In genomic region chr3:147948041-147948592, GRCm38 (mm10) we compare ENCODE assay signal across 19 mouse cellular contexts.
DNase-seq lines count a peak whose midpoint lies in the region; ATAC-seq and TF ChIP-seq lines count a peak whose summit lies in the region.
"Had no signal": no experiment of that assay in that cellular context is flagged by ENCODE, and none has a peak within 500 bp of the region (broad histone marks: within the 10 kb centered on the region; RNA-seq: fewer than 3 reads in every experiment).

No protein-coding gene starts in this region.

- no peaks in the 10 kb centered on the region for H3K36me3 ChIP-seq in forebrain, embryonic 16.5 days (ENCODE audit: control insufficient read depth, insufficient read depth)
- H3K36me3 ChIP-seq in forebrain, embryonic 12.5 days (replicated peaks), result no peaks in the 10 kb centered on the region
- no peaks in the 10 kb centered on the region for H3K36me3 ChIP-seq in kidney, postnatal 0 days (ENCODE audit: insufficient read depth, low read length)
- H3K36me3 ChIP-seq in heart, embryonic 15.5 days, result no peaks in the 10 kb centered on the region
- H3K36me3 ChIP-seq in limb, embryonic 14.5 days (ENCODE audit: control insufficient read depth, insufficient read depth, low read length), result no peaks in the 10 kb centered on the region
- no peaks in the 10 kb centered on the region for H3K36me3 ChIP-seq in hindbrain, embryonic 10.5 days
- H3K36me3 ChIP-seq: G1E; hindbrain, embryonic 12.5 days; lung, embryonic 15.5 days; midbrain, embryonic 12.5 days had no signal

- no peak for TF ChIP-seq POLR2A in limb, embryonic 14.5 days (IDR thresholded peaks at IDR 0.05; ENCODE audit: borderline replicate concordance, extremely low read depth, insufficient read depth, insufficient read length)

- 39% methylated on average over 13 of the region's 13 CpGs for WGBS in forebrain, embryonic 16.5 days
- WGBS in forebrain, embryonic 12.5 days, result 69% methylated on average over 13 of the region's 13 CpGs
- 26% methylated on average over 13 of the region's 13 CpGs for WGBS in kidney, postnatal 0 days
- WGBS in heart, embryonic 15.5 days, result 41% methylated on average over 13 of the region's 13 CpGs
- WGBS in limb, embryonic 14.5 days, result 16% methylated on average over 13 of the region's 13 CpGs
- 88% methylated on average over 13 of the region's 13 CpGs for WGBS in hindbrain, embryonic 10.5 days

- no peak for TF ChIP-seq CTCF in kidney, postnatal 0 days (IDR thresholded peaks at IDR 0.05; ENCODE audit: low read depth)

- H3K9me3 ChIP-seq in forebrain, embryonic 16.5 days (ENCODE audit: control insufficient read depth, low read length), result no peaks in the 10 kb centered on the region
- H3K9me3 ChIP-seq in forebrain, embryonic 12.5 days, result 0 out of 2 replicates have a peak, but pooled peaks cover 3% of the 10 kb centered on the region
- no peaks in the 10 kb centered on the region for H3K9me3 ChIP-seq in kidney, postnatal 0 days (replicated peaks; ENCODE audit: low read length)
- H3K9me3 ChIP-seq in heart, embryonic 15.5 days (replicated peaks), result no peaks in the 10 kb centered on the region
- H3K9me3 ChIP-seq in limb, embryonic 14.5 days (ENCODE audit: control insufficient read depth, low read length), result no peaks in the 10 kb centered on the region
- H3K9me3 ChIP-seq in hindbrain, embryonic 10.5 days, result no peaks in the 10 kb centered on the region
- H3K9me3 ChIP-seq: hindbrain, embryonic 12.5 days; lung, embryonic 15.5 days; midbrain, embryonic 12.5 days had no signal

- 0 out of 2 replicates have a peak, but pooled peaks have one; percentile 18 for ATAC-seq in forebrain, embryonic 16.5 days
- ATAC-seq in forebrain, embryonic 12.5 days (ENCODE audit: low FRiP score), result no peak
- no peak for ATAC-seq in kidney, postnatal 0 days (replicated peaks; ENCODE audit: low FRiP score, low read depth)
- ATAC-seq in heart, embryonic 15.5 days (replicated peaks; ENCODE audit: insufficient number of reproducible peaks, insufficient read depth, low FRiP score, low read depth), result no peak
- ATAC-seq in limb, embryonic 14.5 days (ENCODE audit: low FRiP score, low read depth), result peak; percentile 41
- ATAC-seq: intestine, embryonic 16.5 days had no signal

- H3K4me3 ChIP-seq in forebrain, embryonic 16.5 days (replicated peaks; ENCODE audit: low read length), result no peak overlapping the region
- no peak overlapping the region for H3K4me3 ChIP-seq in forebrain, embryonic 12.5 days (replicated peaks)
- H3K4me3 ChIP-seq in kidney, postnatal 0 days (replicated peaks; ENCODE audit: low read depth, low read length), result no peak overlapping the region
- H3K4me3 ChIP-seq in heart, embryonic 15.5 days, result no peak overlapping the region
- H3K4me3 ChIP-seq in limb, embryonic 14.5 days (replicated peaks; ENCODE audit: low read length), result no peak overlapping the region
- no peak overlapping the region for H3K4me3 ChIP-seq in hindbrain, embryonic 10.5 days
- H3K4me3 ChIP-seq: hindbrain, embryonic 12.5 days; lung, embryonic 15.5 days; midbrain, embryonic 12.5 days; myocyte had no signal

- peak; percentile 58 for DNase-seq in kidney, postnatal 0 days (ENCODE audit: low spot score)
- no peak for DNase-seq in kidney, adult 8-10 months
- DNase-seq in limb, embryonic 14.5 days (ENCODE audit: low spot score), result peak; percentile 43
- DNase-seq in adrenal gland, adult 2 months, result no peak
- no peak for DNase-seq in hindbrain, embryonic 10.5 days (ENCODE audit: low spot score)
- DNase-seq: adrenal gland, postnatal 14 days; cerebellum, postnatal 36 days; kidney, postnatal 36 days; left cerebral cortex, postnatal 4 days; right cerebral cortex, postnatal 14 days had no signal

- no peak overlapping the region for H3K4me2 ChIP-seq in forebrain, embryonic 16.5 days (ENCODE audit: low read length)
- no peak overlapping the region for H3K4me2 ChIP-seq in forebrain, embryonic 12.5 days
- no peak overlapping the region for H3K4me2 ChIP-seq in kidney, postnatal 0 days (ENCODE audit: low read length)
- peak overlapping the region; percentile 46 for H3K4me2 ChIP-seq in heart, embryonic 15.5 days
- peak overlapping the region; percentile 4; the same call in 1 of the 2 replicates for H3K4me2 ChIP-seq in limb, embryonic 14.5 days (replicated peaks; ENCODE audit: low read depth, low read length, severe bottlenecking)
- H3K4me2 ChIP-seq: hindbrain, embryonic 12.5 days; lung, embryonic 15.5 days; midbrain, embryonic 12.5 days had no signal

- no peaks in the 10 kb centered on the region for H3K4me1 ChIP-seq in forebrain, embryonic 16.5 days (replicated peaks; ENCODE audit: control insufficient read depth, insufficient read depth, low read length)
- no peaks in the 10 kb centered on the region for H3K4me1 ChIP-seq in forebrain, embryonic 12.5 days
- no peaks in the 10 kb centered on the region for H3K4me1 ChIP-seq in kidney, postnatal 0 days (replicated peaks; ENCODE audit: insufficient read depth, low read length)
- 0 out of 2 replicates have a peak, but pooled peaks cover 3% of the 10 kb centered on the region for H3K4me1 ChIP-seq in heart, embryonic 15.5 days (replicated peaks)
- H3K4me1 ChIP-seq in limb, embryonic 14.5 days (ENCODE audit: control insufficient read depth, insufficient read depth, low read length), result peaks cover 9% of the 10 kb centered on the region; the same call in 1 of the 2 replicates
- no peaks in the 10 kb centered on the region for H3K4me1 ChIP-seq in hindbrain, embryonic 10.5 days (replicated peaks)
- H3K4me1 ChIP-seq: hindbrain, embryonic 12.5 days; lung, embryonic 15.5 days; midbrain, embryonic 12.5 days had no signal

- H3K9ac ChIP-seq in forebrain, embryonic 16.5 days (replicated peaks; ENCODE audit: low read depth, low read length), result no peak overlapping the region
- no peak overlapping the region for H3K9ac ChIP-seq in forebrain, embryonic 12.5 days
- H3K9ac ChIP-seq in kidney, postnatal 0 days (ENCODE audit: low read depth, low read length), result no peak overlapping the region
- H3K9ac ChIP-seq in heart, embryonic 15.5 days, result no peak overlapping the region
- no peak overlapping the region for H3K9ac ChIP-seq in limb, embryonic 14.5 days (ENCODE audit: low read depth, low read length, severe bottlenecking)
- H3K9ac ChIP-seq: hindbrain, embryonic 12.5 days; lung, embryonic 15.5 days; midbrain, embryonic 12.5 days had no signal

- no peak overlapping the region for H3K27ac ChIP-seq in forebrain, embryonic 16.5 days (ENCODE audit: low read length)
- no peak overlapping the region for H3K27ac ChIP-seq in forebrain, embryonic 12.5 days
- no peak overlapping the region for H3K27ac ChIP-seq in kidney, postnatal 0 days
- peak overlapping the region; percentile 28 for H3K27ac ChIP-seq in heart, embryonic 15.5 days
- no peak overlapping the region for H3K27ac ChIP-seq in limb, embryonic 14.5 days (replicated peaks; ENCODE audit: low read depth, low read length)
- H3K27ac ChIP-seq in hindbrain, embryonic 10.5 days, result no peak overlapping the region
- H3K27ac ChIP-seq: hindbrain, embryonic 12.5 days; lung, embryonic 15.5 days; midbrain, embryonic 12.5 days had no signal

- no peaks in the 10 kb centered on the region for H3K27me3 ChIP-seq in forebrain, embryonic 16.5 days (replicated peaks; ENCODE audit: control insufficient read depth, insufficient read depth, low read length)
- H3K27me3 ChIP-seq in forebrain, embryonic 12.5 days, result no peaks in the 10 kb centered on the region
- H3K27me3 ChIP-seq in kidney, postnatal 0 days (ENCODE audit: insufficient read depth, low read length), result no peaks in the 10 kb centered on the region
- H3K27me3 ChIP-seq in heart, embryonic 15.5 days, result no peaks in the 10 kb centered on the region
- no peaks in the 10 kb centered on the region for H3K27me3 ChIP-seq in limb, embryonic 14.5 days (ENCODE audit: control insufficient read depth, insufficient read depth, low read length)
- no peaks in the 10 kb centered on the region for H3K27me3 ChIP-seq in hindbrain, embryonic 10.5 days (ENCODE audit: insufficient read depth, poor library complexity, severe bottlenecking)
- H3K27me3 ChIP-seq: hindbrain, embryonic 12.5 days; lung, embryonic 15.5 days; midbrain, embryonic 12.5 days had no signal

Comparison
In these comparisons a context has a peak if more than half of its experiments do, and no peak if none do; other contexts are left out.
1. ATAC-seq: peak in forebrain, embryonic 16.5 days (single experiment) and limb, embryonic 14.5 days (single experiment); none in forebrain, embryonic 12.5 days (single experiment), kidney, postnatal 0 days (single experiment) and heart, embryonic 15.5 days (single experiment).
2. DNase-seq: peak in kidney, postnatal 0 days (single experiment) and limb, embryonic 14.5 days (single experiment); none in kidney, adult 8-10 months (0 of 2), adrenal gland, adult 2 months (single experiment) and hindbrain, embryonic 10.5 days (single experiment).
3. H3K4me2 ChIP-seq: peak in heart, embryonic 15.5 days (single experiment) and limb, embryonic 14.5 days (single experiment); none in forebrain, embryonic 16.5 days (single experiment), forebrain, embryonic 12.5 days (single experiment) and kidney, postnatal 0 days (single experiment).